Mouse (Mus musculus): ENCODE results near the gene Phf1. TPM values are rescaled to one million over a fixed set of nuclear protein-coding genes. Genes with fewer than 3 reads are reported as not detected.

Gene Phf1
- polyA plus RNA-seq (2012; rRNA removed): 35.6 and 67.1 TPM in 2 replicates

DNA sequence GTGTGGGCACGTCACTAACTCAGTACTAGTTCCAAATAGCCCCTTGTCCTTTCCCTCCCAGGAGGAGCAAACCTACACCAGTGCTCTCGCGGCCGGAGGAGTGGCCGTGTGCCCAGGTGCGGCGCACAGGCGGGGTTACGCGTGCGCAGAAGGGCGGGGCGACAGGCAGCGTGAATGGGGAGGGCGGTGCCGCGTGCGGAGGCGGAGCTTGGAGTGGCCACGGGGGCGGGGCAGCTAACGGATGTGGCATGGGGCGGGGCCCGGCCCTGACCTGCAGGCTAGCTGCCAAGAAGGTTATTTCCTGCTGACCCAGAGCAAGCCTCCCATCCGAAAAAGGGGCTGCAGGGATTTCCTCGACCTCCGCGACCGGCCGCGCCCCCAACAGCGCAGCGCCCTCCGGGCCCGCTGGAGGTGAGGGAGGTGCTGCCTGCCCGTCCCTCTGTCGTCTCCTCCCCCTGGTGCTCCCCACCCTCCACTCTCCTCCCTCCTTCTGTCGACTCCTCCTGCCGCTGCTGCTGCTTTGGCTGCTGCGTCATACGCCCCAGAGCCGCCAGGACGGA lies at the start of gene Phf1:
TSS of gene Phf1 (plus strand) at position 214 of the 560 bp plus-strand sequence.
- H3K27me3 ChIP-seq (ENCODE audit: control insufficient read depth, insufficient read depth, low read length): no peaks in the 10 kb centered on the region
- peaks cover 24% of the 10 kb centered on the region for H3K36me3 ChIP-seq (ENCODE audit: control insufficient read depth, insufficient read depth, low read length)
- H3K4me1 ChIP-seq (ENCODE audit: control insufficient read depth, insufficient read depth, insufficient read length, low read length): peaks cover 9% of the 10 kb centered on the region
- H3K27ac ChIP-seq (ENCODE audit: insufficient read depth, low read depth, low read length): peak within 1 kb of the TSS; percentile 60
- WGBS: 0% methylated on average over 42 of the region's 43 CpGs
- H3K4me3 ChIP-seq (ENCODE audit: low read depth, low read length): peak within 1 kb of the TSS; percentile 80
- peak; percentile 9; the same call in 1 of the 2 replicates for TF ChIP-seq POLR2A (IDR thresholded peaks at IDR 0.05; ENCODE audit: low read depth, low read length)
- no peak for TF ChIP-seq CTCF (IDR thresholded peaks at IDR 0.05; ENCODE audit: extremely low read depth, insufficient read length, insufficient replicate concordance, low read depth, low read length)

DNA sequence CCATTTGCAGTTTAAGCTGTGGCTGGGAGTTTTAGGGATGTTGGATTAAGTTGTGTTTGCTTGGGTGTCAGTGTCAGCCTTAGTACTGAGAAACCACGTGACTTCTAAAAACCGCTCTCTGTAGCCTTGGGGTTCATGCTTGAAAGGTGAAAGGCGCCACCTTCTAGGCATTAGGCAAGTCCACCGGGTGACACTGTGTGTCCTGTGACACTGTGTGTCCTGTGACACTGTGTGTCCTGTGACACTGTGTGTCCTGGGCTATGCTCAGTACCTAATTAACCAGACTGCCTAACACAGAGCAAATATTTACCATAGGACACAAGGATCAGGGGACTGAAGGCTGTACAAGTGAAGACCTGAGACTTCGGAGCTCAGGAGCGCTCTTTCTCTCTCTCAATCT lies 49.3 kb upstream of the Phf1 start:
- TF ChIP-seq CTCF (IDR thresholded peaks at IDR 0.05; ENCODE audit: extremely low read depth, insufficient read length, insufficient replicate concordance, low read depth, low read length): no peak
- no peak for TF ChIP-seq POLR2A (IDR thresholded peaks at IDR 0.05; ENCODE audit: low read depth, low read length)
- Histone ChIP-seq H3K27me3 (ENCODE audit: control insufficient read depth, insufficient read depth, low read length) (no peaks in the 10 kb centered on the region), H3K4me3 (ENCODE audit: low read depth, low read length) (no peak overlapping the region), H3K4me1 (ENCODE audit: control insufficient read depth, insufficient read depth, insufficient read length, low read length) (peaks cover 8% of the 10 kb centered on the region; the same call in 1 of the 2 replicates), H3K27ac (ENCODE audit: insufficient read depth, low read depth, low read length) (no peak overlapping the region), H3K36me3 (ENCODE audit: control insufficient read depth, insufficient read depth, low read length) (no peaks in the 10 kb centered on the region)
- 94% methylated on average over 6 of the region's 6 CpGs for WGBS

DNA sequence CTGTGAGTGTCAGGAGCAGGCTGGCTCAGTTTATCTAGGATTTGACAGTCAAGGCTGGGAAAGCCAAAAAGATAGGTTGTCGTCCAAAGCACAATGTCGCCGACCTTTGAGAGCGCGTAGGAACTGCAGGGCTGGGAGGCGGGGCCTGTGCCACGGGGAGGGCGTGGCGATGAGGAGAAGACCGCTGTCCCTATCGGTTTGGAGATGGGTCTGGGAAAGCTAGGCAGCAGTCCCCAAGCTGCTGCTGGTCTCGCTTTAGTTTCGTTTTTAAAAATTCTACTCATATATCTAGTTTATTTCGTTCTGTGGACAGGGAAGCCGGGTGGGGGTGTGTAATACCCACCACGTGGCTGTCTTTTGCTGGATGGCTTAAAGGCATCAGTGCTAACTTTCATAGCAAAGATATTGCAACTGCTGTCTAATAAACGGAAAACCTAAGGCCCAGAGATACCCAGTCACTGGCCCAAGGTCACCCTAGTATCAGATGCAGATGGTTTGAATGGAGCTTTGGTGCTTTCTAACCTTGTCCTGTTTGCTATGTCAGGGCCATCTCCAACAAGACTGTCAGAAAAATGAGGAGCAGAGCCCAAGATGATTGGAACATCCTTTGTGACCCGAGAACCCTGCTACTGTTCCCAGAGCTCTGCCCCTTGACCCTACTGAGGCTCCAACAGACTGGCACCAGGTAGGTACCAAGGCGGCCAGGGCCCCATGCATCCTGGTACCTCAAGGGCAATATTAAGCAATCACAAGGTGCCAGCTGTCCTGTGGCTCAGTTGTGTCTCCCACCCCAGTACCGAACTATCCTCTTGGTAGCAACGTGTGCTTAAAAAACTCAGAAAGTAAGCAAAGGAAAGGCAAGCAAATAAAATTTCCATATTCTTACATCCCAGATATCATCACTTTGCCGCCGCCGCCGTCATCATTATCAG lies 47.6 kb upstream of the Phf1 start:
- no peak overlapping the region for H3K27ac ChIP-seq (ENCODE audit: insufficient read depth, low read depth, low read length)
- WGBS: 3% methylated on average over 25 of the region's 25 CpGs
- H3K27me3 ChIP-seq (ENCODE audit: control insufficient read depth, insufficient read depth, low read length): no peaks in the 10 kb centered on the region
- H3K36me3 ChIP-seq (ENCODE audit: control insufficient read depth, insufficient read depth, low read length): no peaks in the 10 kb centered on the region
- H3K4me3 ChIP-seq (ENCODE audit: low read depth, low read length): peak overlapping the region; percentile 49
- H3K4me1 ChIP-seq (ENCODE audit: control insufficient read depth, insufficient read depth, insufficient read length, low read length): peaks cover 8% of the 10 kb centered on the region; the same call in 1 of the 2 replicates
- peak; percentile 47; the same call in 1 of the 2 replicates for TF ChIP-seq CTCF (IDR thresholded peaks at IDR 0.05; ENCODE audit: extremely low read depth, insufficient read length, insufficient replicate concordance, low read depth, low read length)
- no peak; the same call in 1 of the 2 replicates for TF ChIP-seq POLR2A (IDR thresholded peaks at IDR 0.05; ENCODE audit: low read depth, low read length)

DNA sequence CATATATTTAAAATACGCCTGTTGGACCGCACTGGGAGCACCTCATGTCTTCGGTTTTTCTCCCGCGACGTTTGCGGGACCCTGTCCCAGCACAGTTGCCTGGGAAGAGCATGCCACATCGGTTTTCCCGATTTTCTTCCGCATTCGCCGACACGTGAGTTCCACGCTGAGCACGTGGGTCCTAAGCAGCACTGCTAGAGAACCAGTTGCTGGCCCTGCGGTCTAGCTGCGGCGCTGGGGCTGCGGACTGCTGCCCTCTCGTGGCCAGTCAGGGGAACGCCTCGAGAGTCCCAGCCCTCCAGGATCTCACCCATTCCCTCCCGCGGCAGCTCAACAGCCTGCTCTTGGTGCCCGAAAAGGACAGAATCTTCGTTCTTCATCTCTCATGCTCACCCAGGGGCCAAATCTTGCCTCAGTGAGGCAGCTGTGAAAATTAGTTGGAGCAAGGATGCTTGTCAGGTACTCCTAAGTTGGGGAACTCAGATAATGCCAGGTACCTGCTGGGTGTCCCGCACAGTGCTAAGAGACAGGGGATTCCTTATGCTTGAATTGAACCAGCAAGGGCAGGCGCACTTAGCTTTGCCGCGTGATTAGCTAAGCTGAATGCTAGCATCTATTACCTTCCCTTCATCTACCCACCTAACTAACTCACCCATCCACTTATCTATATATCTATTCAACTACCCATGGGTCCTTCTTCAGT lies 46.7 kb upstream of the Phf1 start:
- H3K27ac ChIP-seq (ENCODE audit: insufficient read depth, low read depth, low read length): no peak overlapping the region

DNA sequence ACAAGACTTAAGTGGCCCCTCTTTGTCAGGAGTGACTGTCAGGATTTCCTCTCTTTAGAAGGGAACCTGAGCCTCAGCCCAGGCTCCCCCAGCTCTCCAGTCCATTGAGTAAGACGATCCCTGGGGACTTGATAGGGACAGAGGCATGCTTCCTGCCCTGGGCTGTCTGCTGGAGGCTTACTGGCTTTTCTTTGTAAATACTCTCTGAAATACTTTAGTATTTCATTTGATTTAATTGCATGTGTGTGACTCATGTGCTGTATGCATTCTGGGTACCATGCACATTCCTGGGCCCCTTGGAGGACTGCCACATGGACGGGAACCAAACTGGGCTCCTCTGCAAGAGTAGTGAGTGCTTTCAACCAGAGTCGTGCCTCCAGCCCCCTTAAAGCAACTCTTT lies 44.9 kb upstream of the Phf1 start:
- WGBS: 33% methylated on average over 3 of the region's 3 CpGs
- Histone ChIP-seq H3K36me3 (ENCODE audit: control insufficient read depth, insufficient read depth, low read length) (no peaks in the 10 kb centered on the region), H3K27me3 (ENCODE audit: control insufficient read depth, insufficient read depth, low read length) (no peaks in the 10 kb centered on the region)

More for the DNA sequence above, 46.7 kb upstream of the Phf1 start:
- WGBS: 6% methylated on average over 30 of the region's 30 CpGs
- H3K27me3 ChIP-seq (ENCODE audit: control insufficient read depth, insufficient read depth, low read length): no peaks in the 10 kb centered on the region
- H3K36me3 ChIP-seq (ENCODE audit: control insufficient read depth, insufficient read depth, low read length): no peaks in the 10 kb centered on the region
- peaks cover 8% of the 10 kb centered on the region; the same call in 1 of the 2 replicates for H3K4me1 ChIP-seq (ENCODE audit: control insufficient read depth, insufficient read depth, insufficient read length, low read length)
- H3K4me3 ChIP-seq (ENCODE audit: low read depth, low read length): peak overlapping the region; percentile 62
- TF ChIP-seq POLR2A (IDR thresholded peaks at IDR 0.05; ENCODE audit: low read depth, low read length) (no peak), CTCF (IDR thresholded peaks at IDR 0.05; ENCODE audit: extremely low read depth, insufficient read length, insufficient replicate concordance, low read depth, low read length) (peak; percentile 96)

DNA sequence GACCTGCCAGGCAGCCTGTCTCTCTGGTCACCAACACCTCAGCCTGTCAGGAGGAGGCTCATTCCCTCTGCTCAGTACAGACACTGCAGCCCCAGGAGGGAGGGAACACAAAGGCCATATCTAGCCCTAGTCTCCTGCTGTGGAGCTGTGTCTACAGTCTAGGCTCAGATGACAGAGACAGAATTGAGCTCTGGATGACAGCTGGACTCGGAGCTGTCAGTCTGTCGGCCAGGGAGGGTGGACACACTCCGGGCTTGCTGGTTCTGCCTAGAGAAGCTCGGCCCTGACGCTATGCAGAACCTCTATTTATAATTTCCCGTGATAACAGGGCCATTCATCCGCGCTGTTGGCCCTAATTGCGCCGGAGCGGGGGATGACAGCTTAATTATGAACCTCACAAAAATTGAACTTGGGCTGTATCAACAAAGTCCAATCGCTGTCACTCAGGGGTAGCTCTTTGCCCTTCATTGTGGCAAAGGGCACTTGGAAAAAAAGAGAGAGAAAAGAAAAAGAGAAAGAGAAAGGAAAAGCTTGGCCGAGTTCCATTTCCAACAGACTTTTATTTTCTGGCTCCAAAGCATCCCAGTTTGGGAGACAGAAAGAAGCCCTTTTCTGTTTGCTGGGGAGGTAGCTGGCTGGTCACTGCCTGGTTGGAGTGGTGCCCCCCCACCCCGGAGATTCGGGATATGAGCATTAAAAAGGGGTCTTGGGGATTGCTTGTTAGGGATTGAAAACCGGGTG lies 40.0 kb upstream of the Phf1 start:
- H3K4me1 ChIP-seq (ENCODE audit: control insufficient read depth, insufficient read depth, insufficient read length, low read length): peaks cover 4% of the 10 kb centered on the region
- WGBS: 28% methylated on average over 16 of the region's 16 CpGs
- TF ChIP-seq POLR2A (IDR thresholded peaks at IDR 0.05; ENCODE audit: low read depth, low read length): no peak
- TF ChIP-seq CTCF (IDR thresholded peaks at IDR 0.05; ENCODE audit: extremely low read depth, insufficient read length, insufficient replicate concordance, low read depth, low read length): no peak
- no peak overlapping the region for H3K27ac ChIP-seq (ENCODE audit: insufficient read depth, low read depth, low read length)
- no peak overlapping the region for H3K4me3 ChIP-seq (ENCODE audit: low read depth, low read length)
- no peaks in the 10 kb centered on the region for H3K27me3 ChIP-seq (ENCODE audit: control insufficient read depth, insufficient read depth, low read length)
- no peaks in the 10 kb centered on the region for H3K36me3 ChIP-seq (ENCODE audit: control insufficient read depth, insufficient read depth, low read length)

More for the DNA sequence above, 44.9 kb upstream of the Phf1 start:
- Histone ChIP-seq H3K4me3 (ENCODE audit: low read depth, low read length) (no peak overlapping the region), H3K27ac (ENCODE audit: insufficient read depth, low read depth, low read length) (no peak overlapping the region), H3K4me1 (ENCODE audit: control insufficient read depth, insufficient read depth, insufficient read length, low read length) (peaks cover 12% of the 10 kb centered on the region)
- TF ChIP-seq CTCF (IDR thresholded peaks at IDR 0.05; ENCODE audit: extremely low read depth, insufficient read length, insufficient replicate concordance, low read depth, low read length) (no peak), POLR2A (IDR thresholded peaks at IDR 0.05; ENCODE audit: low read depth, low read length) (no peak)
